Mouse (Mus musculus) lung, adult 18-20 months (tissue): ENCODE measurements around the gene Zfp523.

Source experiments
- DNase-seq, 2 experiments: peaks; one replicate each; pipeline ENCODE4 v3.0.0; 2022; ENCODE audit warnings: mixed read lengths in 2 of 2

Zfp523 gene

DNA sequence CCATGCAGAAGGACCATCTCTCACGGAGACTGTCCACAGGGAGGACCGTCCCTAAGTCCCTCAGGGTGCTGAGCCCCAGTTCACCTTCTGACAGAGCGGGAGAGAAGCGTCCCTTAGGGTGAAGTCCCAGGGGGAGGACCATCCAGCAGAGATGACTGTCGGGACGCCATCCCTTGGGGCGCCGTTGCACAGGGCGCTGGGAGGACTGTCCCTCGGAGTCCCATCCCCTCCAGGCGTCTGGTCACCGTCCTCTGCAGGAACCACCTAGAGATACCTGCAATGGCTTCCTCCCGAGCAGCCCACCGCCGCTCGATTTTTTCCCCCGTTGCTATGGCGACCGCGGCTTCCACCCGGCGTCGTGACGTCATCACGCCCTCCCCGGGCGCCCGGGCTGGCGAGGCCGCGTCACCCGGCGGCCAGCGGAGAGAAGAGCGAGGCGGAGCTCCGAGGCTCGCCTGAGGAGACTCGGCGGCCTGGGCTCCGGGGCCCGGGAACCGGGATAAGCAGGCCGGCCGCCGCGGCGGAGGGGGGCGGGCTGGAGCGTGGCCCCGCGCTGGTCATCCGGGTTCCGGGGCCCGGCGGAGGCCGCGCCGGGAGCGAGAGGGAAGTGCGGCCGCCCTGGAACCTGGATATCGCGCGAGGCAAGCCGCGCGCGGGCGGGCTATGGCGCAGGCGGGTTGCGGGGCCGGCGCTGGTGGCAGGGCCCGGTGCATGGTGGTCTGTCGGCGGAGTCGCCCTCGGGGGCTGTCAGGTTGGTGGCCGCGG, at the start of gene Zfp523:
Gene Zfp523, plus strand, starts transcription at position 355 of the 765 bp plus-strand sequence.
- peak; percentile 87 to 90 for DNase-seq

DNA sequence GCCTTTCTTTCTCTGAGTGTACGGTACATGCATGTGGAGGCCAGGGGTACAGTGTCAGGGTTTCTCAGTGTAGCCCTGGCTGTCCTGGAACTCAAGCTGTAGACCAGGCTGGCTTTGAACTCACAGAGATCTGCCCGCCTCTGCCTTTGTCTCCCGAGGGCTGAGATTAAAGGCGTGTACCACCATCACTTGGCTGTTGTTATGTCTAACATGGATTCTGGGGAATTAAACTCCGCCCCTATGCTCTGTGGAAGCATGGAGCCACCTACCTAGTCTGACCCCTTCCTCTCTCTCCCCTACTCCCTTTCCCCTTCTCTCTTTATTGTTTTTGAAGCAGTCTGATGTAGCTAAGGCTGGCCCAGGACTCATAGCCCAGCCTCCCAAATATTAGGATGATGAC, 47.1 kb upstream of the Zfp523 start:
- DNase-seq: no peak

DNA sequence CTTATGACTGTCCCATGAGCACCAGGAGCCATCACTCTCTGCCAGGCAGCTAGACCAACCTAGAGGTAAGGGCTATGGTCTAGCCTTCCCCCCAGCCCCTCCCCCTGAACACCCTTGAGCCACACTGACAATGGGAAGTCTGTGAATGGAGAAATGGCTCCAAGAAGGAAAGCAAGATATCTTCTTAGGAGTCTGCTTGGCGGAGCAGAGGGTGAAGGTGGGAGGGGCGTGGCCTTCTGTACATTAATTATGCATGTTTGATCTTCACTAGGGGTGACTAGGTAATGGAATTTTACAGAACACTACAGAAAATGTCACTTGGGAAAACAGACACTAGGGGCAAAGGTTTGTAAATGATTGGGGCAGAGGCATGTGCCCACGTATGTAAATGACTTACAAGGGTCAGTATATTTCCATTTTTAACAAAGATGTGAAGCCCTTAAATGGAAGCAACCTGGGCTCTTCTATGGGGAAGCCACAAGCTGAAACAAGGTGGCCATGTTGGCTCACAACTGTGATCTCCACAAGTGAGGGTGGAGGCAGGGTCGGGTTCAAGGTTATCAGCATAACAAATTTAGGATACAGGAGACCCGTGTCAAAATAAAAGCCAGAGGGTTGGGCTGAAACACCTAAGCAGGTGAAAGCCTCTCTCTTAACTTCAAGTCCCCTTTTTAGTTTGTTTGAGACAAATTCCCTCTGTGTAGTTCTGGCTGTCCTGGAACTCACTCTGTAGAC, 46.4 kb upstream of the Zfp523 start:
- no peak for DNase-seq

DNA sequence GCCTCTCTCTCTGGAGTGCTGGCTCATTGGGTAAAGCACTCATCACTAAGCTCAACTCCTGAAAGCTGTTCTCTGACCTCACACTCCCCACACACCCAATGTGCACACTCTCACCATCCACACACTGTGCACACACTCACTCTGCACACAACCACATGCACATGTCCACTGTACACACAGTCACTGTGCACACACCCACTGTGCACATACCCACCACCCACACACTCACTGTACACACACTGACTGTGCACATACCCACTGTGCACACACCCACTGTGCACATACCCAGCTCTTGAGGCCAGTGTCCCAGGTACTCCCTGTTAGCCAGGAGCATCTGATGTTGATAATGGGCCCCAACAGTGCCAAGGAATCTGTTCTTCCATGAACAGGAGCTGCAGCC, 45.8 kb upstream of the Zfp523 start:
- DNase-seq: no peak

DNA sequence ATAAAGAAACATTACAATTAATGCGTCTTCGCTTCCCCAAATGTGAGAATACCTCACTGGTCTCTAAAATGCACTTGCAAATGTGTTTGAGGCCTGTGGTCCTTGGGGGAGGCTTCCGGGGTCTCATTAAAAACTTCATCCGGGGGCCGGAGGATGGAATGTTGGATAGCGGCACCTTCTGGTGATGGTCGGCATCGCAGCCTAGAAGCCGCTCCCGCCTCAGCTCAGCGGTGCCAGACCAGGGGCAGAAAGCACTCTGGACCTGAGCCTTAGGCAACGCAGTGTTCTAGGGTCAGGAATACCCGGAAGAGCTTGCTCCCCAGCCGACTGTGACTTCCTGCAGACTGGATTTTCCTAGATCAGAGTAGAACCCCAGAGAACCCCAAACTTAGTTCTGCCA, 43.7 kb upstream of the Zfp523 start:
- peak; percentile 24 to 29 for DNase-seq

DNA sequence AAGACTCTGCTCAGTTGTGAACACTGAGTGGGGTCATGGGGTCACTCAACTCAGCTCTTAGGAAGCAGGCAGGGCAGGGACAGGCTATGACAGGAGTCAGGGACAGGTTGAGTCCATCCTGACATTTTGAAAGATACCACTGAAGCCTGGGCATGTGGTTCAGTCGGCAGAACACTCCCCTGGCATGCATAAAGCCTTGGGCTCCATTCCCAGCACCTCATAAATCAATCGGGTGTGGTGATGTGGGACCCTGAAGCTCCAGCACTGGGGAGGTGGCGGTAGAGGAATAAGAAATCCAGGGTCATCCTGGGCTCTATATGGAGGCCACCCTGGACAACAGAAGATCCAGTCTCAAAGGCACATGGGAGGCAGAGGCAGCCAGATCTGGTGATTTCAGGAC, 41.4 kb upstream of the Zfp523 start:
- DNase-seq: no peak

DNA sequence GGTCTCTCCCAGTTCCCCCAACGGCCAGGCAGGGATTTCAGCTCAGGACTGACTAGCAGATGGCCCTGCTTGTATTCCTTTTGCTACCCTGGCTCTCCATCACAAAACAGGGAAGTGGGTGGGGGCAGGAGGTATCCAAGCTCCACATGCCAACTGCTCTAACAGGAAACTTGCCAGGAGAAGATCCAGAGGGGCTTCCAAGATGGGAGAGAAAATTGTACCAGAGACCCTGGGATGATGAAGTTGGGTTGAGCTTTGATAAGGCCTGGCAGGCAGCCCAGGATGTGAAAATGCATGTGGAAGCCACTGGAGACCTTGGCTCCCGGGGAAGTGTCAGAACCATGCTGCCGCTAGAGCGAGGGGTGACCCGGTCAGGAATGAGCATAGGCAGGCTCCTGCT, 40.7 kb upstream of the Zfp523 start:
- no peak for DNase-seq

DNA sequence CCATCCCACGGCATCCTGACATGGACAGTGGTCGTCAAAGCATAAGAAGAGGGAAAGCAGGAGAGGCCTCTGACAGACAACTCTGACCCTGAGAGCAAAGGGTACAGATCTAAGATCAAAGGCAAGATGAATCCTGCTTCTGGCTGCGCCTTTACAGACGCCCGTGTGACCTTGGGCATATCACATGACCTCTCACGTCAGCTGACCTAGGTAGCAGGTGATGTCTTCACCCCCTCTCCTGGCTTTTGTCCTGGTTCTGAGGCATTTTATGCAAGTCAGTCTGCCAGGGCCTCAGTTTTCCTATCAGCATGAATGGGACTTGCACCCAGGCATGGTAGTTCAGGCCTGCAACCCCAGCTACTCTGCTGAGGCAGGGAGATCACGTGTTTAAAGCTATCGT, 38.9 kb upstream of the Zfp523 start:
- no peak for DNase-seq

DNA sequence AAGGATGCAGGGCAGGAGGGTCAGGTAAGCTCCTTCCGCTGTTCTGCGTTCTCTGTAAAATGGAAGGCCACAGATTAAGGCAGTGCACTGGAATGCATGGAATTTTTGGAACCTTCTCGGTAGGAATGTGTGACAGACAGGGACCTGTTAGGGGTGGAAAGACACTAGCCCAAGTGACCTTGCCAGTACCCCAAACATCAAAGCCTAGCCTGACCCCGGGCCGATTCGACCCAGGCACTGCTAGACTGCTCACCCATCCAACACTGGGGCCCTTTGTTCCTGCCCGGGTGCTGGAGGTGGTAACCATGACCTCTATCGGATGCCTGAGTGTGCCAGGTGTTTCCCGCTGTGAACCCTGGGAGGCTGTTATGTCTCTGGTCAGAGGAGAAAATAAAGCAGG, 38.2 kb upstream of the Zfp523 start:
- DNase-seq: no peak

DNA sequence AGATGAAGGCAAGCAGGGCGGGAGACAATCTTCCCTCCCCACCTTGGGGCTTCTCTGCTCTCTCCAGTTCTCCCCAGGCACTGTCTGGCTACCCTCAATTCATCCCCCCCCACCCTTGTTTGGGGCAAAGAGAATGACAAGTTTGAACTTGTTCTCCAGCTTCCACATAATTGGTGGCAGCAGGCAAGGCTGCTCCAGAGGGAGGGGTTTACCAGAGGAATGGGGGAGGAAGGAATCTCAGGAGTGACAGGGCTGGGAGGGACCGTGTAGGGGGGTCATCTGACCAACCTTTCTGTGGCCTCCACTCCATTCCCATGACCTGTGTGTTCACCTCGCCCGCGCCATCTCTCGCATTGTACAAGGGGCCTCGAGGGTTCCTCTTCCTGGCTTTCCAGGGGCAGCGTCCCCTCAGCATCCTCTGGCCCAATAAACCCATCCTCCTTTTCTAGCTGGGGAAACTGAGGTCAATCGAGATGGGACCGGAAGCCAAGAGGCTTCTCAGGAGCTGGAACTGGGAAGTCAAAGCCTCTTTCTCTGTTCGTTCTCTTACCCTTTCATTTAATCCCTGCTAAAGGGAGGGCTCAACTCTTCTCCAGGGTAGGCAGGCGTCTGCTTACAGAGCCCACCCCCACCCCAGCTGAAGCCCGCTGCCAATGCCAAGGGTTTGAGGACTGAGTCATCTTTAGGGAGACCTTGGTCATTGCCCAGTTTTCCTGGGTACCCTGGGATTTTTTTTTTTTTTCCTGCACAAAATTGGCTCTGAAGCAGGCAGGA, 36.3 kb upstream of the Zfp523 start:
- DNase-seq: no peak

DNA sequence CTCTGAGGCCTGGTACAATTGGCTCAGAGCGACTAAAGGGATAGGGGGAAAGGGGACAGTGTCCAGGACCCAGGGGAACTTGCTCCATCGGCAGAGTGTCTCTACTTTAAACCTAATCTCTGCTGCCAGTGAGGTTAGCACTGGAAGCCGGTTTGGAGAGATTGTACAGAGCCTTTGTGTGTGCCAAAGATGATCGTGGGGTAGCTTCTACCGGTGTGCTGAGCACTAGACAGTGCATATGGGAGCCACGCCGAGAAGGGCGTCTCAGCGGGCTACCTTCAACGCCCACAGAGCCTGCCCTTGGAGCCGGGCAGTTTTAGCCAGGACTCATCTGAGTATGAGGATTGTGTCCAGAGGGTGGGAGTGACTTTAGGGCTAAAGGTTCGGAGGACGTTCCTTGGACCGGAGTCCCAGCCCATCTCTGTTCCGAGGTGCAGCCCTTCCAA, 35.7 kb upstream of the Zfp523 start:
- DNase-seq: no peak

DNA sequence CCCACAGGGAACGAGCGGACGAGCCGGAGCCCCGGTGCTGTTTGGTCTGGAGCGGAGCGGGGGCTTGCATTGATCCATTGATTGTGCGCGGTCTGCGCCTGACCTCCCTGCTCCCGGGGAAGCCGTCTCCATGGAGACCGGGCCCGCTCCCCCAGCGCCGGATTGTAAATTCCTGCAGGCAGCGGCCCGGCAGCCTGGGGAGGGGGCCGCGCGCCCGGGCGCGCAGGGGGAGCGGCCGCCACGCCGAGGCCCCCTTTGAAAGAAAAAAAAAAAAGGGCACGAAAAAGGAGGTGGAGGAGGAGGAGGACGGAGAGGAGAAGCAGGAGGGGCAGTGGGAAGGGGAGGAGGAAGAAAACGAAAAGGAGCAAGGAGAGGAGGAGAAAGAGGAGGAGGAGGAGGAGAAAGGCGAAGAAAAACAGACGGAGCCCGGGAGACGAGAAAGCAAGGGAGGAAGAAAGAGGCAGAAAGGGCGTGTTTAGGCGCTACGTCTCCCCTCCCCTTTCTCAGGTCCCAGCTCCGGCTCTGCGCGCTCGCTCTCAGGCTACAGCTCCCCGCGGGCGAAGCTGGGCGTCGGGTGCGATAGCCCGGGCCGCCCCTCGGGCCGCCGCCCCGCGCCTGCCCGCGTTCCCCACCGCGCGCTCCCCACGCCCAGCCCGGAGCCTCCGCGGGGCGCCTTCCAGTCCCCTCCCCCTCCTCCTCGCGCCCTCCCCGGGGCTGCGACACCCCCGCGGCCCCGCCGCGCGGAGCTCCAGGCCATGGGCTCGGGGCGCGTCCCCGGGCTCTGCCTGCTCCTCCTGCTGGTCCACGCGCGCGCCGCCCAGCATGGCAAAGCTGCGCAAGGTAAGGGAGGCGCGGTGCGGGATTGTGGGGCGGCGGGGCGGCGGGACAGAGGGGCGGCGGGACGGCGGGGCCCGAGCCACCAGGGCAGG, 34.9 kb upstream of the Zfp523 start, which contains the start of gene Scube3:
Gene Scube3, plus strand, starts transcription at position 371 of the 929 bp plus-strand sequence.
- no peak for DNase-seq

DNA sequence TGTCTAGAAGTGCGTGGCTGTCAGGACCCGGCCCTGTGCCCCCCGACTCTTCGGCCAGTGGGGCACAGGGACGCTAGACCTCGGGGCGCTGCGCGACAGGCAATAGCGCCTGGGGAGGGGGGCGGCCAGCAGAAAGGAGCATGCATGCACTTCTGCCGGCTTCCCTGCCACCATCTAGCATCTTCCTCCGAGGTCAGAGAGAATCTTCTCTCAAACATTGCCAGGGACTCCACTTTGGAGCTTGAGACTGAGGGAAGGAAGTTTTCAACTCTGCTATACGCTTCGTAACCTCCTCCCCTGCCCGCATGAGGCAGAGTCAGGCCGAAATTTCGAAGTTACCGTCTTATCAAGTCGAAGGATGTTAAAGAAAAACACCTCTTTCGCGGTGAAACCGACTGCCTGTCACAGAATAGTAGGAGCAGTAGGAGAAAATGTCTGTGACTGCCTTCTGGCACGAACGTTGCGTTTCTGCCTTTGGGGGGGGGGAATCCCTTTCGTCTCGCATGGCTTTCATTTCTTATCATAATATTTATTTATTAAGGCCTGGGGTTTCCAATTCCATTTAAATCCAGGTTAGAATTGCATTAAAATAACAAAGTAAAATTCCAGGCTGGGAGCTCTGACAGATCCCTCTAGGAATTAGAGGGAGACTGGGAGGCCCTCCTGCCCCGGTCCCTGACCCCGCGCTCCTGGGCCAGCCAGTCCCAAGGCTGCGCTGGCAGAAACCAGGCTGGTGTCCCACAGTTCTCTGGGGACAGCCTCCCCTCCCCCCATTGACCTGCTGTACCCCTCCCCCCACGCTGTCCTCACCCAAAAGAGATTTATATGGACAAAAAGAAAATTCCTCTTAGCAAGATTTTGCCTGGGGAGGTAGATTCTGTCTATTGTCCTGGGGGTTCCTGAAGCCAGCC, 34.0 kb upstream of the Zfp523 start:
- no peak for DNase-seq

DNA sequence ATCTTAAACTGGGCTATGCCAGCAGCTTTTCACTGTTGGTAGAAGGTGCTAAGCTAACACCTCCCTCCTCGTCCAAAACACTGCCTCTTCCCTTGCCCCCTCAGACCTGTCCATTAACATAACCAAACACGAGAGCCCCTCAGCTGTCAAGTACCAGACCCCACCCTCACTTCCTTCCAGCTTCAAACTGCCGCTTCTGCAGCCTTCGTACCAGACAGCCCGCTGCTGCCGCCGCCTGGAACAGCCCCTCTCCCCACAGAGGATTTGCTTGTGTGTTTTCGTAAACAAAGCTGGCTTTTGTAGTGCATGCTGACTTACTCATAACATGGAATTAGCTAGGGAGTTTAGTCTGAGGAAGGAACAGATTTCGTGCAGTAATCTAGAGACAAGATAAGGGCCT, 33.2 kb upstream of the Zfp523 start:
- DNase-seq: no peak

DNA sequence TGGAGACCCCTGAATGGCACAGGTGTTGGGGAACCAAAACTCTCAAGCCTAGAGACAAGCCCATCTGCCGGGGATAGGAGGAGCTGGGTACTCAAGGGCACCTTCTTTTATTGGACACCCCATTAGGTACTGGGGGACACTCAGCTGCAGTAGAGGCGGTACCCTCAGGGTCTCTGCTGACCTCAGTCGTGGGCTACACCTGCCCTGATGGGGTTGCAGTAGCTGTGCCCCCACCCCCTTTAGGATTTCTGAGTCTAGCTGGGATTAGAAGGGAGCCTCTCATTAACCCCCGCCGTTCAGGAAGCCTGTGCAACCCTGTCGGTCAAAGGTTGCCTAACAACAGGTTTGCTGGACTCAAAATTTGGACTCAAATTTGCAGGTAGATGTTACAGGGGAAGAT, 32.7 kb upstream of the Zfp523 start:
- DNase-seq: no peak

DNA sequence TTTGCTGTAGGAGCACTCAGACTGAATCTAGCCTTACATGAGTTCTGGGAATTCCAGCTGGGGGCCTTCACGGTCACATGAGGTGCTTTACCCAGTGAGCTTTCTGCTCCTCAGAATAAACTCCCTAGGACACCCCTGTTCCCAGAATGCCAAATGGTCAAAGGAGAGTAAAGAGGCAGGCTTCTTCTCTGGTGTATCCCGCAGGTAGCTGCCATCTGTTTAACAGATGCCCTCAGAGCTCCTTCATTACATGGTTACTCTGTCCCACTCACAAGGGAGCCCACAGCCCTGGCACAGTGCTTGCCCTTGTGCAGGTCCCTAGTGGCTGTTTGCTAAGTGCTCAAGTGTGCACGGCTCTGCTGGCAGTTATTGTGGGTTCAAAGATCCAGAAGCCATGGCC, 28.6 kb upstream of the Zfp523 start:
- no peak for DNase-seq

DNA sequence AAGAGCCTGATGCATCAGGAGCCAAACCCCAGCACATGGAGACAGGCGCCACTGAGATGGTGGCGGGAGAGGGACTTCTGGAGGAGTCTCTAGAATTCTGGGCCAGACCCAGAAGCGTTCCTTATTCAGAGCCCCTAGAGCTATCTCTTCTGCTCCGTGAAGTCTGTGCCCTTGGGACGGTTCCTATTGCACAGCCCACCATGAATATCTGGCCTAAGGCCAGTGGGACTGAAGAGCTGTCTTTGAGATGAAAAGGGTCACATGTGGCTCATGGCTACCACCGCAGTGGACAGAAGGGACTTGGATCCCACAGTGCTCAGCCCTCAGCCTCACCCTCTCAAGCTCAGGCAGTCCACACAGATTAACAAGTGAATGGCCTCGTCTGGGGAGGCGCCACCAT, 27.2 kb upstream of the Zfp523 start:
- no peak for DNase-seq

DNA sequence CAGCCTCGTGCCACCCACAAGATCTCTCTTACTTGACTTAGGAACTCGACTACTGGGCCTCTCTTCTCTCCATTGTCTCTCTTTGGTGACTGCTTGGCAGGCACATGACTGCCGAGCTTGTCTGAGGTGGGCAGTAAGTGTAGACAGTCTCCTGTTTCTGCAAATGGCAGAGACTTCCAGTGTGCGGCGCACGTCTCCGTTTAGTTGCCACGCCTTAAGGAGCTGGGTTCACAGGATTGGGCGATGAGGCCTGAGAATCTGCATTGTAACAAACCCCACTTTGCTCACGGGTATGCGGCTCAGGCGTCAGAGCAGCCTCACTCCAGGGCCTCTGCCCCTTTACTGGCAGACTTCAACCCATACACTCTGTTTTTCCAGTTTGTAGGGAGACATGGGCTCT, 26.5 kb upstream of the Zfp523 start:
- no peak for DNase-seq

DNA sequence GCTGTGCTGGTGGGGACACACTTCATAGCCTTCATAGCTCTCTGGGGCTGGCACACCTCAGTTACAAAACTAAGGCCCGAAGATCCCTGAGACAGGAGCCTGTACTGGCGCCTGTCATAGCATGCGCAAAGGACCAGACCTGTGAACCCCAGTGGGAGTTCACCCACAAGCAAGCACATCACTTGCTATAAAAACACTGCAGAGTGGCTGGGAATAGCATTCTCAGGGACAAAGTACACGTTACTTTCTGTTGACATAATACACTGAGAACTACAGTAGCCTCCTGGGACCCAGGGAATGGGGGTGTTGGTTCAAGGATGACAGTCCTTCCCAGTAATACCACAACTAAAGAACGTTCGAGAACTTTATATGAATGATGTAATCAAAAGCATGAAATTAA, 23.8 kb upstream of the Zfp523 start:
- DNase-seq: no peak

DNA sequence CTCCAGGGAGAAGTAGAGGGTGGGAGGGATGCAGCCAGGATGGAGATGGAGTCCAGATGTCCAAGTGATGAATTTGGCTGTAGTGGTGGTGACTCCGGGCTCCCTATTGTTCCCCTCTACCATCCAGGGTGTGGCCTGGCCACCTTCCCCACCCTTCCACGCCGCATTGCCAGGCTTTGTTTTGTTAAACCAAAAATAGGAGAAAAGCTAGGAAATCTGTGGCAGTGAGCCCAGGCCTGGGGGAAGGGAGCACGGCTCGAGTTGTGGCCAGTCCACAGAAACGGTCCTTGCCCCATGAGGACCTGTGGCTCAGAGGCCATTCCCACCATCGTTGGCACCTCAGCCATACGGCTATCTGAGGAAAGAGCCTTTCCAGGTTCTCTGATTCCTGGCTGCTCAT, 22.0 kb upstream of the Zfp523 start:
- no peak for DNase-seq

DNA sequence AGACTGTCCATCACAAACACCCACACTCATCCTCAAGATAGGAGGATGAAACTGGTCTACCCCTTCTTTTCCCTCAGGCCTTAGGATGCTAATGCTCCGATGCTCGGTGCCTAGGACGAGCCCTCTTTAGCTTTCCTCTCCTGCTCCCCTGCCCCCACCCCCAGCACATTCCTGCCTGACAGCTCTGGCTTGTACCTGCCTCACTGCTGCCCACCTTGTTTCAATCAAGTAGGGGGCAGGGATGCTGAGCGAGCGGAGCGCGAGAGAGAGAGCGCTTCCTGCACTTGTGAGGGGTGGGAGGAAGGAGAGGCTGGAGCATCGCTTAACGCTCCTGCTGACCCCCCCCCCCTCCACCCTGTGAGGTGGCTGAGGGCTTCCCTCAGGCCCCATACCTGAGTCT, 16.6 kb upstream of the Zfp523 start:
- DNase-seq: no peak
